Mouse (Mus musculus) stomach, embryonic 15.5 days (tissue): Measurements from ENCODE around the gene Sema3a. TPM values are rescaled to one million over a fixed set of nuclear protein-coding genes. Genes with fewer than 3 reads are reported as not detected.
"Not testable (repeated sequence)": the region's sequence is repeated elsewhere in the genome, so short reads cannot be mapped to it uniquely, and the experiment has no call there.

Experiments used
- ATAC-seq: fragments of 200-750 bp; cut with Nextera tagmentation; 2 replicates; pipeline ENCODE4 v1.8.0; 2017; ENCODE audit warnings: low read depth, moderate number of reproducible peaks, moderate TSS enrichment; ENCODE audit not compliant: insufficient read depth, low FRiP score
- H3K27ac ChIP-seq: fragments of 300-500 bp; sonication (generic); 2 replicates; pipeline ENCODE4 v1.5.1; 2015; ENCODE audit warnings: mild to moderate bottlenecking, inconsistent platforms
- H3K27me3 ChIP-seq: fragments of 300-500 bp; sonication (generic); replicated peaks from 2 replicates; pipeline ENCODE4 v1.6.1; 2015; ENCODE audit warnings: inconsistent platforms
- H3K36me3 ChIP-seq: fragments of 300-500 bp; sonication (generic); 2 replicates; pipeline ENCODE4 v1.6.1; 2015; ENCODE audit warnings: inconsistent platforms
- H3K4me1 ChIP-seq: fragments of 300-500 bp; sonication (generic); 2 replicates; pipeline ENCODE4 v1.6.1; 2015; ENCODE audit warnings: inconsistent platforms
- H3K4me2 ChIP-seq: fragments of 300-500 bp; sonication (generic); 2 replicates; pipeline ENCODE4 v1.6.1; 2015; ENCODE audit warnings: mild to moderate bottlenecking, inconsistent platforms
- H3K4me3 ChIP-seq: fragments of 300-500 bp; sonication (generic); replicated peaks from 2 replicates; pipeline ENCODE4 v1.5.1; 2015; ENCODE audit warnings: inconsistent platforms
- H3K9ac ChIP-seq: fragments of 300-500 bp; sonication (generic); 2 replicates; pipeline ENCODE4 v1.6.1; 2015; ENCODE audit warnings: inconsistent platforms
- H3K9me3 ChIP-seq: fragments of 300-500 bp; sonication (generic); 2 replicates; pipeline ENCODE4 v1.6.1; 2016; ENCODE audit warnings: inconsistent platforms
- WGBS: fragments of 180-500 bp; shearing (Covaris S2); methylation state at CpG from one replicate; pipeline ENCODE4 v1.1.7; 2015; 5-methylcytosine and 5-hydroxymethylcytosine counted together
- polyA plus RNA-seq: library from polyadenylated mRNA; unstranded; fragments of >200 nt; fragmentation: Nextera tagmentation; extraction: Ambion mirVana; gene quantifications from 2 replicates; pipeline ENCODE4 v1.2.1, GENCODE M21; 2015

Gene Sema3a
- polyA plus RNA-seq, 1 experiment from 2014 or later: 22.1 TPM

DNA sequence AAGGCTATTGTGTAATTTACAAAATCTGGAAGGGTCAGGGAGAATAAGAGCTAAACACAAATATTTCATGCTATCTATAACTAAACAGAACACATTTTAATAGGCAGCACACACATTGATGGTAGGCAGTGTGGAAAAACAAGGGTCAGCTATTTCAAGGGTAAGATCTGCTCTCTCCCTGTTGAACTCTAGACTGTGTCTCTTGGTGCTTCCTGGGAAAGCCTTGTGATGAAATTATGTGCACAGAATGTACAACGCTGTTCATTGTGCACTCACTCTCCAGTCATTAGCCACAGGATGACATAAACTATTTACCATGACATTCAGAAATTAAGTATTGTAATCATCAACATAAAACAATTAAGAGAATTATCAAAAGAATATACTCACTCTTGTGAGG lies 486.4 kb downstream of the Sema3a start:
- H3K9me3 ChIP-seq: no peaks in the 10 kb centered on the region
- H3K27me3 ChIP-seq: no peaks in the 10 kb centered on the region
- no peak overlapping the region for H3K9ac ChIP-seq
- no peak overlapping the region for H3K4me3 ChIP-seq
- ATAC-seq: no peak
- no peak overlapping the region for H3K4me2 ChIP-seq
- no peaks in the 10 kb centered on the region for H3K36me3 ChIP-seq
- H3K27ac ChIP-seq: no peak overlapping the region
- WGBS: 69% methylated on average over 1 of the region's 1 CpGs
- H3K4me1 ChIP-seq: no peaks in the 10 kb centered on the region

- ATAC-seq: no peak
- 79% methylated on average over 2 of the region's 2 CpGs for WGBS
- no peaks in the 10 kb centered on the region for H3K36me3 ChIP-seq
- no peaks in the 10 kb centered on the region for H3K4me1 ChIP-seq
- no peak overlapping the region for H3K4me2 ChIP-seq
- H3K27me3 ChIP-seq: no peaks in the 10 kb centered on the region
- H3K9me3 ChIP-seq: no peaks in the 10 kb centered on the region
- H3K9ac ChIP-seq: no peak overlapping the region
- no peak overlapping the region for H3K4me3 ChIP-seq
- no peak overlapping the region for H3K27ac ChIP-seq
These were observed 486.9 kb downstream of the Sema3a start for GRCm38 (mm10) chr5:13612088-13612487.

- H3K36me3 ChIP-seq, H3K9me3 ChIP-seq, H3K27ac ChIP-seq, H3K9ac ChIP-seq, H3K4me1 ChIP-seq, H3K4me2 ChIP-seq, H3K4me3 ChIP-seq, H3K27me3 ChIP-seq, ATAC-seq: not testable (repeated sequence)
- WGBS: 90% methylated on average over 7 of the region's 7 CpGs
These were observed 489.4 kb downstream of the Sema3a start for GRCm38 (mm10) chr5:13614575-13614974.

GRCm38 (mm10) chr5:13615907-13616306 lies 490.7 kb downstream of the Sema3a start:
- Histone ChIP-seq H3K27ac (no peak overlapping the region), H3K4me3 (no peak overlapping the region), H3K4me1 (no peaks in the 10 kb centered on the region), H3K4me2 (no peak overlapping the region), H3K36me3 (no peaks in the 10 kb centered on the region), H3K9ac (no peak overlapping the region), H3K27me3 (no peaks in the 10 kb centered on the region), H3K9me3 (no peaks in the 10 kb centered on the region)
- ATAC-seq: no peak
- 60% methylated on average over 2 of the region's 2 CpGs for WGBS

GRCm38 (mm10) chr5:13622578-13622977 lies 497.4 kb downstream of the Sema3a start:
- no peak overlapping the region for H3K9ac ChIP-seq
- H3K27ac ChIP-seq: no peak overlapping the region
- H3K4me1 ChIP-seq: no peaks in the 10 kb centered on the region
- no peaks in the 10 kb centered on the region for H3K9me3 ChIP-seq
- no peaks in the 10 kb centered on the region for H3K36me3 ChIP-seq
- no peak overlapping the region for H3K4me2 ChIP-seq
- 72% methylated on average over 7 of the region's 7 CpGs for WGBS
- ATAC-seq: no peak
- H3K27me3 ChIP-seq: no peaks in the 10 kb centered on the region
- no peak overlapping the region for H3K4me3 ChIP-seq

DNA sequence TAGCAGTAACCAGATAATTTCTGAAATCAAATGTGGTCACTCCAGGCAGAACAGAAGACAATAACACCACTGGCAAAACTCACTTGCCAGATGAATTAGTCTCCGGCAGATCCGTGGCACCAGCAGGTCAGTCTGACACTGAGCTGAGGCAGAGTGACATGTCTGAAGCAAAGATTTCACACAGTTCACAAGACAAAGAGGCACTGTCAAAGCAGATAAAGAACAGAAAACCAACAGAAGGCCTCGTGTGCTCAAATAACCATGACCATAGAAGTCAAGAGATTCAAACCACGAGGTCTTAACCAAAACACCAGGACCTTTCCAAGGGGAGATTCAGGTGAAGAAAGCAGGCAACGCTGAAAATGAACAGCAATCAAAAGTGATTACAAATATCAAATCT lies 499.5 kb downstream of the Sema3a start:
- no peak for ATAC-seq
- no peaks in the 10 kb centered on the region for H3K4me1 ChIP-seq
- 61% methylated on average over 5 of the region's 5 CpGs for WGBS
- no peaks in the 10 kb centered on the region for H3K36me3 ChIP-seq
- H3K27me3 ChIP-seq: no peaks in the 10 kb centered on the region
- H3K27ac ChIP-seq: no peak overlapping the region
- H3K4me2 ChIP-seq: no peak overlapping the region
- no peak overlapping the region for H3K4me3 ChIP-seq
- no peak overlapping the region for H3K9ac ChIP-seq
- no peaks in the 10 kb centered on the region for H3K9me3 ChIP-seq

- WGBS: 61% methylated on average over 5 of the region's 5 CpGs
- H3K9ac ChIP-seq: no peak overlapping the region
- H3K27ac ChIP-seq: no peak overlapping the region
- no peak for ATAC-seq
- no peak overlapping the region for H3K4me2 ChIP-seq
- no peaks in the 10 kb centered on the region for H3K27me3 ChIP-seq
- H3K4me1 ChIP-seq: no peaks in the 10 kb centered on the region
- H3K9me3 ChIP-seq: no peaks in the 10 kb centered on the region
- no peaks in the 10 kb centered on the region for H3K36me3 ChIP-seq
- H3K4me3 ChIP-seq: no peak overlapping the region
These were observed 500.9 kb downstream of the Sema3a start for GRCm38 (mm10) chr5:13626093-13626492.

DNA sequence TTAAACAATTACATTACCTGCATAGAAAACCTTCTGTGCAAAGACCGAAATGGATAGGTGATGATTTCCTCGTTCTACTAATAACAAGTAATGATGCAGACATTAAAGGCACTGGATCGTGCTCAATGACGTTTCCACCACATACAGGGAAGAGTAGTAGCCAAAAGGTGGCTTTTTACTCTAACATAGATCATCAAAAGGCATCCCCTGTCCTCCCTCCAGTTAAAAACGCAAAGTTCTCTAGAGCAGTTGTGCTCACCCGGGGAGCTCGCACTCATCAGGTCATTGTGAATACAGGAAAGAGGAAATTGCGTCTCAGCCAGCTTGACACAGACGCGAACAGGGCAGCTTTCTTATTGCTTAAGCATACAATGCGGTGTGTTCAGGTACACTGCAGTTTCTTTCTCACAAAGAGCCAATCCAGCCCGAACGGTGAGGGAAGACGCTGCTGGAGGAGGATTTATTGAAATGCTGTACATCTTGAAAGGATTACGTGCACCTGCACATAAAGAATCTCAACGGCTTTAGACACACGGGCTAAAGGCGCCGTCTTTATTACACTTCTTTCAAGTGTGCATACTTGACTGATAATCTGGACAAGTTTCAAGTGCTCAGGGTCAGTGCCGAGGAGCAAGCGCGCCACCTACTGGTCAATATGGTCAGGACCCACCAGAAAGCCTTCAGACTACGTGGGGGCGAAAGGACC lies 503.5 kb downstream of the Sema3a start:
- H3K27ac ChIP-seq: no peak overlapping the region
- no peaks in the 10 kb centered on the region for H3K36me3 ChIP-seq

DNA sequence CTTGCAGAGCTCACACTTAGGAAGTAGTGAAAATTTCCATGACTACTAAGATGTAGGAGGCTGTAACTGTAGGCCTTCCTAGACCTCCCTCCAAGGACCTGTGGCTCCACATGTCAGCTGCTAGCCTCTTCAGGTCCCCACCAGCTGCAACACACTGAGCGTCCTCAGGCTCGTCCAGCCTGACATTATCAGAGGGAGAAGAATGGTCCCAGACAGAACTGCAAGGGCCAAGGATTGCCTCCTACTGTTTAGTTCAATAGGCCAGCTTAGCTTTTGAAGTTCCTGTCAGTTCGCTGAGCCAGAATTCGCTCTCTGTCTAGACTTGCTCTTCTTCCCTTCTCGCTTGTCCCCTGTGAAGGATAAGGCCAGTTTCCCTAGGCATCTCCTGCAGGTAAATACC lies 504.7 kb downstream of the Sema3a start:
- H3K4me2 ChIP-seq: no peak overlapping the region
- no peak overlapping the region for H3K9ac ChIP-seq
- no peaks in the 10 kb centered on the region for H3K36me3 ChIP-seq
- no peaks in the 10 kb centered on the region for H3K4me1 ChIP-seq
- no peaks in the 10 kb centered on the region for H3K27me3 ChIP-seq
- no peak overlapping the region for H3K27ac ChIP-seq
- H3K4me3 ChIP-seq: no peak overlapping the region
- no peaks in the 10 kb centered on the region for H3K9me3 ChIP-seq
- 61% methylated on average over 5 of the region's 5 CpGs for WGBS
- no peak for ATAC-seq

More for the DNA sequence above, 503.5 kb downstream of the Sema3a start:
- H3K4me1 ChIP-seq: no peaks in the 10 kb centered on the region
- H3K4me2 ChIP-seq: peak overlapping the region; percentile 73
- peak; percentile 81 for ATAC-seq
- H3K4me3 ChIP-seq: peak overlapping the region; percentile 44
- H3K27me3 ChIP-seq: no peaks in the 10 kb centered on the region
- WGBS: 9% methylated on average over 24 of the region's 24 CpGs
- no peak overlapping the region for H3K9ac ChIP-seq
- no peaks in the 10 kb centered on the region for H3K9me3 ChIP-seq

DNA sequence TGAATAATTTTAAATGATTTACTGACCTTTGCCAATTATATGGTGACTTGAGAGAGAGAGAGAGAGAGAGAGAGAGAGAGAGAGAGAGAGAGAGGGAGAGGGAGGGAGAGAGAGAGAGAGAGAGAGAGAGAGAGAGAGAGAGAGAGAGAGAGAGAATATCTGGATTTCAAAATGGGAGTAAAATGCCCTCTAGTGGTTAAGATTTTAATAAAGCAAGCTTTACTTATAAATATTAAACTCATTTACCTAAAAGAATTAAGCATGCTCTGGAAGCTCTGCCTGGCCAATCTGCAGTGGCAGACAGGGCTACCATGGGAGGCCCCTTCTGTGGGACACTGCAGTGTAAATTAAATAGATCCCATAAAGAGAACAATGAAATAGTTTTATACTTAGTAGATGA lies 505.5 kb downstream of the Sema3a start:
- H3K4me2 ChIP-seq: no peak overlapping the region
- no peak overlapping the region for H3K4me3 ChIP-seq
- H3K36me3 ChIP-seq: no peaks in the 10 kb centered on the region
- no peak for ATAC-seq
- H3K9ac ChIP-seq: no peak overlapping the region
- H3K27ac ChIP-seq: no peak overlapping the region
- H3K27me3 ChIP-seq: no peaks in the 10 kb centered on the region
- no peaks in the 10 kb centered on the region for H3K9me3 ChIP-seq
- H3K4me1 ChIP-seq: no peaks in the 10 kb centered on the region

- H3K4me3 ChIP-seq: no peak overlapping the region
- no peaks in the 10 kb centered on the region for H3K9me3 ChIP-seq
- H3K27ac ChIP-seq: no peak overlapping the region
- WGBS: 52% methylated on average over 3 of the region's 3 CpGs
- H3K4me1 ChIP-seq: no peaks in the 10 kb centered on the region
- no peaks in the 10 kb centered on the region for H3K36me3 ChIP-seq
- no peak overlapping the region for H3K9ac ChIP-seq
- no peak for ATAC-seq
- H3K27me3 ChIP-seq: no peaks in the 10 kb centered on the region
- H3K4me2 ChIP-seq: no peak overlapping the region
These were observed 511.0 kb downstream of the Sema3a start for GRCm38 (mm10) chr5:13636237-13636636.
